Mouse (Mus musculus): ENCODE measurements around the gene Gaa. TPM values are rescaled to one million over a fixed set of nuclear protein-coding genes. Genes with fewer than 3 reads are reported as not detected.
A peak's percentile ranks its signal among the peaks of the same experiment; 100 is the strongest.

Gaa gene
- 100 to 1,000 TPM; 148 to 177 TPM for total RNA-seq (2021)
- long read RNA-seq, experiment 1, transcript Gaa-203 (20 exons, 3,633 nt), result major isoform, 458 of 571 reads
- long read RNA-seq, experiment 1, transcript Gaa-201 (20 exons, 3,363 nt), result minor isoform, 43 of 571 reads
- long read RNA-seq, experiment 1, partial matches to known transcripts, result 46 of 571 reads
- long read RNA-seq, experiment 1, other reads (novel, unspliced or antisense), result 24 of 571 reads
- long read RNA-seq, experiment 2, transcript Gaa-203 (20 exons, 3,633 nt), result major isoform, 432 of 545 reads
- long read RNA-seq, experiment 2, transcript Gaa-201 (20 exons, 3,363 nt), result minor isoform, 47 of 545 reads
- long read RNA-seq, experiment 2, partial matches to known transcripts, result 46 of 545 reads
- long read RNA-seq, experiment 2, other reads (novel, unspliced or antisense), result 20 of 545 reads

GRCm38 (mm10) chr11:119267768-119268556 is at the start of gene Gaa:
Gaa (plus strand) TSS chr11:119267887.
- peak within 1 kb of the TSS; percentile 99 for H3K27ac ChIP-seq
- TF ChIP-seq CTCF (IDR thresholded peaks at IDR 0.05), result no peak; the same call in none of the 2 replicates
- H3K4me3 ChIP-seq, result peak within 1 kb of the TSS; percentile 79
- intact Hi-C loops (cut with DNase I), result loop anchor here (2.0 kb wide), 1 partner anchor 31 kb away; no protein-coding TSS in a partner anchor
- peak; percentile 97 for DNase-seq

- Histone ChIP-seq H3K4me3 (peak overlapping the region; percentile 67), H3K27ac (peak overlapping the region; percentile 93)
- peak; percentile 2; the same call in 1 of the 2 replicates for TF ChIP-seq CTCF (IDR thresholded peaks at IDR 0.05)
- intact Hi-C loops (cut with DNase I), result no loop called here
- peak; percentile 90 for DNase-seq
These were observed 47.7 kb upstream of the Gaa start for GRCm38 (mm10) chr11:119219816-119220465.

GRCm38 (mm10) chr11:119221812-119222510 is 45.7 kb upstream of the Gaa start:
- no peak for TF ChIP-seq CTCF (IDR thresholded peaks at IDR 0.05)
- intact Hi-C loops (cut with DNase I), result no loop called here
- DNase-seq, result peak; percentile 72
- Histone ChIP-seq H3K27ac (peak overlapping the region; percentile 93), H3K4me3 (peak overlapping the region; percentile 67)

- Histone ChIP-seq H3K4me3 (no peak overlapping the region), H3K27ac (peak overlapping the region; percentile 87)
- intact Hi-C loops (cut with DNase I), result no loop called here
- no peak for TF ChIP-seq CTCF (IDR thresholded peaks at IDR 0.05)
- peak; percentile 49 for DNase-seq
These were observed 44.4 kb upstream of the Gaa start for GRCm38 (mm10) chr11:119223124-119223890.

- TF ChIP-seq CTCF (IDR thresholded peaks at IDR 0.05), result no peak
- Histone ChIP-seq H3K4me3 (no peak overlapping the region), H3K27ac (no peak overlapping the region)
- no peak for DNase-seq
- intact Hi-C loops (cut with DNase I), result no loop called here
These were observed 42.8 kb upstream of the Gaa start for GRCm38 (mm10) chr11:119224926-119225325.

- no peak overlapping the region for H3K27ac ChIP-seq
- no peak for DNase-seq
- no peak overlapping the region for H3K4me3 ChIP-seq
- intact Hi-C loops (cut with DNase I), result no loop called here
- TF ChIP-seq CTCF (IDR thresholded peaks at IDR 0.05), result no peak
These were observed 42.1 kb upstream of the Gaa start for GRCm38 (mm10) chr11:119225634-119226033.

GRCm38 (mm10) chr11:119227591-119227990 is 40.1 kb upstream of the Gaa start:
- Histone ChIP-seq H3K4me3 (peak overlapping the region; percentile 96), H3K27ac (peak overlapping the region; percentile 94)
- TF ChIP-seq CTCF (IDR thresholded peaks at IDR 0.05), result no peak
- no peak for DNase-seq
- intact Hi-C loops (cut with DNase I), result no loop called here

GRCm38 (mm10) chr11:119228091-119228781 is 39.5 kb upstream of the Gaa start, which contains the start of the genes Tbc1d16 and Ccdc40:
Tbc1d16 (minus strand) TSS chr11:119228499.
Ccdc40 (plus strand) TSS chr11:119228572.
- intact Hi-C loops (cut with DNase I), result no loop called here
- Histone ChIP-seq H3K27ac (peak within 1 kb of the TSS; percentile 94), H3K4me3 (peak within 1 kb of the TSS; percentile 96)
- no peak for TF ChIP-seq CTCF (IDR thresholded peaks at IDR 0.05)
- peak; percentile 85 for DNase-seq

GRCm38 (mm10) chr11:119228846-119229626 is 38.7 kb upstream of the Gaa start:
- TF ChIP-seq CTCF (IDR thresholded peaks at IDR 0.05), result no peak
- peak; percentile 82 for DNase-seq
- H3K27ac ChIP-seq, result peak overlapping the region; percentile 94
- H3K4me3 ChIP-seq, result peak overlapping the region; percentile 96
- intact Hi-C loops (cut with DNase I), result no loop called here

GRCm38 (mm10) chr11:119234770-119235169 is 32.9 kb upstream of the Gaa start:
- intact Hi-C loops (cut with DNase I), result loop anchor here (2.0 kb wide), 1 partner anchor 28 kb away; no protein-coding TSS in a partner anchor

More at GRCm38 (mm10) chr11:119234770-119235169, 32.9 kb upstream of the Gaa start:
- DNase-seq, result no peak
- no peak overlapping the region for H3K4me3 ChIP-seq
- no peak overlapping the region for H3K27ac ChIP-seq
- TF ChIP-seq CTCF (IDR thresholded peaks at IDR 0.05), result peak; percentile 36

All from gastrocnemius, adult 2 months (tissue).